Mouse (Mus musculus): ENCODE results near the gene Gins2. TPM values are rescaled to one million over a fixed set of nuclear protein-coding genes. Genes with fewer than 3 reads are reported as not detected.

The Gins2 gene
- polyA plus RNA-seq, 1 experiment: 48.3 TPM

GRCm38 (mm10) chr8:120607460-120607859 lies 18.4 kb upstream of the Gins2 start:
- H3K4me3 ChIP-seq (ENCODE audit: control insufficient read depth, insufficient read depth, low read length): no peak overlapping the region
- H3K27me3 ChIP-seq (ENCODE audit: control insufficient read depth, insufficient read depth, low read length): no peaks in the 10 kb centered on the region
- no peaks in the 10 kb centered on the region for H3K36me3 ChIP-seq (ENCODE audit: control insufficient read depth, insufficient read depth, low read length)
- TF ChIP-seq CTCF (IDR thresholded peaks at IDR 0.05; ENCODE audit: borderline replicate concordance, control insufficient read depth, extremely low read depth, insufficient read depth, low read length, poor library complexity) (no peak), POLR2A (IDR thresholded peaks at IDR 0.05; ENCODE audit: control insufficient read depth, extremely low read depth, insufficient read depth, low read length, poor library complexity) (no peak)
- H3K4me1 ChIP-seq (replicated peaks; ENCODE audit: control insufficient read depth, insufficient read depth, low read length): 0 out of 2 replicates have a peak, but pooled peaks cover 2% of the 10 kb centered on the region
- 87% methylated on average over 9 of the region's 9 CpGs for WGBS
- DNase-seq: no peak
- H3K27ac ChIP-seq (ENCODE audit: control insufficient read depth, insufficient read depth, low read length): no peak overlapping the region

GRCm38 (mm10) chr8:120602672-120603071 lies 13.6 kb upstream of the Gins2 start:
- no peaks in the 10 kb centered on the region for H3K36me3 ChIP-seq (ENCODE audit: control insufficient read depth, insufficient read depth, low read length)
- 97% methylated on average over 6 of the region's 6 CpGs for WGBS
- no peaks in the 10 kb centered on the region for H3K27me3 ChIP-seq (ENCODE audit: control insufficient read depth, insufficient read depth, low read length)
- TF ChIP-seq CTCF (IDR thresholded peaks at IDR 0.05; ENCODE audit: borderline replicate concordance, control insufficient read depth, extremely low read depth, insufficient read depth, low read length, poor library complexity) (no peak), POLR2A (IDR thresholded peaks at IDR 0.05; ENCODE audit: control insufficient read depth, extremely low read depth, insufficient read depth, low read length, poor library complexity) (no peak)
- DNase-seq: no peak
- no peak overlapping the region for H3K27ac ChIP-seq (ENCODE audit: control insufficient read depth, insufficient read depth, low read length)
- no peak overlapping the region for H3K4me3 ChIP-seq (ENCODE audit: control insufficient read depth, insufficient read depth, low read length)
- 0 out of 2 replicates have a peak, but pooled peaks cover 2% of the 10 kb centered on the region for H3K4me1 ChIP-seq (replicated peaks; ENCODE audit: control insufficient read depth, insufficient read depth, low read length)

GRCm38 (mm10) chr8:120599504-120599903 lies 10.4 kb upstream of the Gins2 start:
- Histone ChIP-seq H3K4me1 (replicated peaks; ENCODE audit: control insufficient read depth, insufficient read depth, low read length) (no peaks in the 10 kb centered on the region), H3K27ac (ENCODE audit: control insufficient read depth, insufficient read depth, low read length) (no peak overlapping the region), H3K27me3 (ENCODE audit: control insufficient read depth, insufficient read depth, low read length) (no peaks in the 10 kb centered on the region), H3K4me3 (ENCODE audit: control insufficient read depth, insufficient read depth, low read length) (no peak overlapping the region), H3K36me3 (ENCODE audit: control insufficient read depth, insufficient read depth, low read length) (no peaks in the 10 kb centered on the region)
- peak; percentile 82 for DNase-seq
- TF ChIP-seq POLR2A (IDR thresholded peaks at IDR 0.05; ENCODE audit: control insufficient read depth, extremely low read depth, insufficient read depth, low read length, poor library complexity): no peak
- TF ChIP-seq CTCF (IDR thresholded peaks at IDR 0.05; ENCODE audit: borderline replicate concordance, control insufficient read depth, extremely low read depth, insufficient read depth, low read length, poor library complexity): peak; percentile 67; the same call in 1 of the 2 replicates
- WGBS: 32% methylated on average over 7 of the region's 7 CpGs

- Histone ChIP-seq H3K4me3 (ENCODE audit: control insufficient read depth, insufficient read depth, low read length) (no peak overlapping the region), H3K36me3 (ENCODE audit: control insufficient read depth, insufficient read depth, low read length) (no peaks in the 10 kb centered on the region), H3K4me1 (replicated peaks; ENCODE audit: control insufficient read depth, insufficient read depth, low read length) (no peaks in the 10 kb centered on the region), H3K27ac (ENCODE audit: control insufficient read depth, insufficient read depth, low read length) (no peak overlapping the region), H3K27me3 (ENCODE audit: control insufficient read depth, insufficient read depth, low read length) (no peaks in the 10 kb centered on the region)
- WGBS: 93% methylated on average over 24 of the region's 24 CpGs
- TF ChIP-seq POLR2A (IDR thresholded peaks at IDR 0.05; ENCODE audit: control insufficient read depth, extremely low read depth, insufficient read depth, low read length, poor library complexity) (no peak), CTCF (IDR thresholded peaks at IDR 0.05; ENCODE audit: borderline replicate concordance, control insufficient read depth, extremely low read depth, insufficient read depth, low read length, poor library complexity) (no peak)
- no peak for DNase-seq
Measured at GRCm38 (mm10) chr8:120598579-120598978, 9.5 kb upstream of the Gins2 start.

- no peak overlapping the region for H3K4me3 ChIP-seq (ENCODE audit: control insufficient read depth, insufficient read depth, low read length)
- TF ChIP-seq CTCF (IDR thresholded peaks at IDR 0.05; ENCODE audit: borderline replicate concordance, control insufficient read depth, extremely low read depth, insufficient read depth, low read length, poor library complexity): peak; percentile 50; the same call in 1 of the 2 replicates
- TF ChIP-seq POLR2A (IDR thresholded peaks at IDR 0.05; ENCODE audit: control insufficient read depth, extremely low read depth, insufficient read depth, low read length, poor library complexity): no peak
- WGBS: 15% methylated on average over 5 of the region's 5 CpGs
- H3K27me3 ChIP-seq (ENCODE audit: control insufficient read depth, insufficient read depth, low read length): no peaks in the 10 kb centered on the region
- H3K36me3 ChIP-seq (ENCODE audit: control insufficient read depth, insufficient read depth, low read length): no peaks in the 10 kb centered on the region
- DNase-seq: peak; percentile 64
- no peaks in the 10 kb centered on the region for H3K4me1 ChIP-seq (replicated peaks; ENCODE audit: control insufficient read depth, insufficient read depth, low read length)
- no peak overlapping the region for H3K27ac ChIP-seq (ENCODE audit: control insufficient read depth, insufficient read depth, low read length)
Measured at GRCm38 (mm10) chr8:120595963-120596362, 6.9 kb upstream of the Gins2 start.

GRCm38 (mm10) chr8:120594571-120594970 lies 5.5 kb upstream of the Gins2 start:
- 92% methylated on average over 5 of the region's 5 CpGs for WGBS
- no peaks in the 10 kb centered on the region for H3K27me3 ChIP-seq (ENCODE audit: control insufficient read depth, insufficient read depth, low read length)
- H3K4me1 ChIP-seq (replicated peaks; ENCODE audit: control insufficient read depth, insufficient read depth, low read length): no peaks in the 10 kb centered on the region
- no peak for DNase-seq
- H3K36me3 ChIP-seq (ENCODE audit: control insufficient read depth, insufficient read depth, low read length): no peaks in the 10 kb centered on the region
- H3K27ac ChIP-seq (ENCODE audit: control insufficient read depth, insufficient read depth, low read length): no peak overlapping the region
- TF ChIP-seq CTCF (IDR thresholded peaks at IDR 0.05; ENCODE audit: borderline replicate concordance, control insufficient read depth, extremely low read depth, insufficient read depth, low read length, poor library complexity) (peak; percentile 75; the same call in 1 of the 2 replicates), POLR2A (IDR thresholded peaks at IDR 0.05; ENCODE audit: control insufficient read depth, extremely low read depth, insufficient read depth, low read length, poor library complexity) (no peak)
- no peak overlapping the region for H3K4me3 ChIP-seq (ENCODE audit: control insufficient read depth, insufficient read depth, low read length)
